Mouse (Mus musculus): ENCODE measurements around the gene Myocd. TPM values are rescaled to one million over a fixed set of nuclear protein-coding genes. Genes with fewer than 3 reads are reported as not detected.

Gene Myocd
- polyA plus RNA-seq, 1 experiment from 2014 or later: 26.5 TPM

DNA sequence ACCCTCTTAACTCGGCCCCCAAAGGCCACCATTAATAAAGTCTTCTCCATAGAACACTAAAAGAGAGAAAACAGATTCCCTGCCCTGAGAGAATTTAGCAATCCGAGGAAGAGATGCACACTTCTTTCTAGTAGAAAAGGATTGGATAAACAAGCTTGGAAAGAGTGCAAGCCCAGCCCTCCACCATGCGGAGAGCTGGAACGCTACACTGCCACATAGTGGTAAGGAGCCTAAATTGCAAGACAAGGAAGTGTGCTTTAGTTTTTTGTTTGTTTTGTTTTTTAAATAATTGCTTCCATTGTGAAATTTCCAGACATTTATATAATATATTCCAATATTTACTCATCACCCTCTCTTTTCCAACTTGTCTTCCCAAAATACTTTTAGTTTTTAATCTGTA lies 140.7 kb downstream of the Myocd start:
- peak; percentile 51 for TF ChIP-seq CTCF (IDR thresholded peaks at IDR 0.05; ENCODE audit: low read depth)
- H3K9ac ChIP-seq: no peak overlapping the region
- H3K27ac ChIP-seq (ENCODE audit: low read depth): no peak overlapping the region
- DNase-seq (peak; percentile 13), ATAC-seq (ENCODE audit: insufficient read depth) (no peak)
- no peaks in the 10 kb centered on the region for H3K36me3 ChIP-seq (ENCODE audit: insufficient read depth)
- no peak overlapping the region for H3K4me3 ChIP-seq (ENCODE audit: low read depth, low read length)
- 81% methylated on average over 4 of the region's 4 CpGs for WGBS
- no peaks in the 10 kb centered on the region for H3K9me3 ChIP-seq (ENCODE audit: low read depth, low read length)
- H3K4me1 ChIP-seq (ENCODE audit: insufficient read depth): no peaks in the 10 kb centered on the region
- H3K4me2 ChIP-seq: no peak overlapping the region
- no peaks in the 10 kb centered on the region for H3K27me3 ChIP-seq (ENCODE audit: insufficient read depth, low read length)

DNA sequence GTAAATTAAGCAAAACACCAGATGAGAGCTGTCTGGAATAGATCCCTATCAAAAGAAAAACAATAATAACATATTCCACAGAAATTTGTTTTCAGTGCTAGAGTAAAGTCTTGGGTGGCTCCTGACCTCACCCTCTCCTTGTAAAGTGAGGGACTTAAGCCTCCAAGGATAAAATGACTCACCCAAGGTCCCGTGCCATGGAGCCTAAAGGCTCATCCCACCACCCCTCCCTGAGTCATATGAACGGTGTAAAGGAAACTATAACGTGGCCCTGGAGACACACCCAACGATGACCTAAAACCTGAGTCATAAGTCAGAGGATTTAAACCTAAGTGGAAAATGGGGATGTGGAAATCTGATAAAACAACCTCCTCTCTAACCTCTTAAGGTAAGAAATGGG lies 141.1 kb downstream of the Myocd start:
- no peak for TF ChIP-seq CTCF (IDR thresholded peaks at IDR 0.05; ENCODE audit: low read depth)
- no peaks in the 10 kb centered on the region for H3K27me3 ChIP-seq (ENCODE audit: insufficient read depth, low read length)
- no peaks in the 10 kb centered on the region for H3K4me1 ChIP-seq (ENCODE audit: insufficient read depth)
- no peaks in the 10 kb centered on the region for H3K9me3 ChIP-seq (ENCODE audit: low read depth, low read length)
- no peak overlapping the region for H3K9ac ChIP-seq
- H3K4me3 ChIP-seq (ENCODE audit: low read depth, low read length): no peak overlapping the region
- WGBS: 78% methylated on average over 4 of the region's 4 CpGs
- H3K36me3 ChIP-seq (ENCODE audit: insufficient read depth): no peaks in the 10 kb centered on the region
- ATAC-seq (ENCODE audit: insufficient read depth): no peak
- H3K4me2 ChIP-seq: no peak overlapping the region
- H3K27ac ChIP-seq (ENCODE audit: low read depth): no peak overlapping the region
- DNase-seq: no peak

DNA sequence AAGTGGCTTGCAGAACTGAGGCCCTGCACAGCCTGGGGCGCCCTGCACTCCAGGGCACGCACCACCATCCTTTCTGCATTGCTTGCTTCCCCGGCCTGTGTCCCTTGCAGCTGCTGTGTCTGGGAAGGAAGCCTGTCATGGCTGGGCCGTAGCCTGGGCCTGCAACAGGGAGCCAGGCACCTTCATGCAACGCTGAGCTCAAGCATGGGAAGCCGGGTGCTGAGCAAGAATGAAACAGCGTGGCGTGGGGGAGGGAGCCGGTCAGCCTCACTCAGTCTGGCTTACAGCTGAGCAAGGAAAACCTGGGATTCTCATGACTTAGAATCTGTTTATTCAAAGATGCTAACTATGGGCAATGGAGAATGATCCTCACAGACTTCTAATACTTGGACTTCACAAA lies 143.2 kb downstream of the Myocd start:
- no peak overlapping the region for H3K27ac ChIP-seq (ENCODE audit: low read depth)
- 64% methylated on average over 9 of the region's 9 CpGs for WGBS
- H3K4me3 ChIP-seq (ENCODE audit: low read depth, low read length): no peak overlapping the region
- ATAC-seq (ENCODE audit: insufficient read depth): no peak
- H3K4me1 ChIP-seq (ENCODE audit: insufficient read depth): no peaks in the 10 kb centered on the region
- H3K27me3 ChIP-seq (ENCODE audit: insufficient read depth, low read length): no peaks in the 10 kb centered on the region
- H3K4me2 ChIP-seq: no peak overlapping the region
- no peak overlapping the region for H3K9ac ChIP-seq
- H3K36me3 ChIP-seq (ENCODE audit: insufficient read depth): no peaks in the 10 kb centered on the region
- no peaks in the 10 kb centered on the region for H3K9me3 ChIP-seq (ENCODE audit: low read depth, low read length)
- DNase-seq: no peak
- TF ChIP-seq CTCF (IDR thresholded peaks at IDR 0.05; ENCODE audit: low read depth): no peak

Other genes with a start within 250 kb of the Myocd start
- gene 1700086D15Rik, start 110.1 kb downstream of the Myocd start, polyA plus RNA-seq (2014; fragmentation: Nextera tagmentation; extraction: Ambion mirVana): 0.22 and 0.35 TPM in 2 replicates
- gene Arhgap44, start 107.0 kb downstream of the Myocd start, polyA plus RNA-seq (2014; fragmentation: Nextera tagmentation; extraction: Ambion mirVana): 11.0 and 11.5 TPM in 2 replicates

Measured in lung, embryonic 14.5 days (tissue).